Mouse (Mus musculus): Measurements from ENCODE around the gene Olfr575. TPM values are rescaled to one million over a fixed set of nuclear protein-coding genes. Genes with fewer than 3 reads are reported as not detected.

Olfr575 gene
- not detected in 2 replicates for polyA plus RNA-seq (2015; fragmentation: Nextera tagmentation; extraction: Ambion mirVana)

- no peak for ATAC-seq (ENCODE audit: low FRiP score)
- Histone ChIP-seq H3K9me3 (replicated peaks) (no peaks in the 10 kb centered on the region), H3K4me3 (replicated peaks) (no peak within 1 kb of the TSS), H3K4me2 (no peak within 1 kb of the TSS), H3K4me1 (no peaks in the 10 kb centered on the region), H3K27ac (replicated peaks) (no peak within 1 kb of the TSS), H3K9ac (replicated peaks) (no peak within 1 kb of the TSS), H3K36me3 (no peaks in the 10 kb centered on the region), H3K27me3 (replicated peaks) (no peaks in the 10 kb centered on the region)
- WGBS = 73% methylated on average over 1 of the region's 1 CpGs
Measured at GRCm38 (mm10) chr7:102958593-102958992, at the start of gene Olfr575. Olfr575 (minus strand) TSS chr7:102958775.

GRCm38 (mm10) chr7:102989224-102989623 is 30.6 kb upstream of the Olfr575 start, which contains the start of gene Olfr578:
Olfr578 (minus strand) TSS chr7:102989324.
- H3K4me3 ChIP-seq (replicated peaks) = no peak within 1 kb of the TSS

GRCm38 (mm10) chr7:102975843-102976242 is 17.3 kb upstream of the Olfr575 start, which contains the start of gene Olfr577:
Olfr577 (minus strand) TSS chr7:102975943.
- WGBS = 85% methylated on average over 2 of the region's 2 CpGs

More at GRCm38 (mm10) chr7:102989224-102989623, 30.6 kb upstream of the Olfr575 start, which contains the start of gene Olfr578:
- Histone ChIP-seq H3K4me1 (no peaks in the 10 kb centered on the region), H3K27me3 (replicated peaks) (no peaks in the 10 kb centered on the region), H3K9ac (replicated peaks) (no peak within 1 kb of the TSS), H3K27ac (replicated peaks) (no peak within 1 kb of the TSS), H3K36me3 (no peaks in the 10 kb centered on the region), H3K4me2 (no peak within 1 kb of the TSS), H3K9me3 (replicated peaks) (no peaks in the 10 kb centered on the region)
- no peak for ATAC-seq (ENCODE audit: low FRiP score)
- 79% methylated on average over 3 of the region's 3 CpGs for WGBS

GRCm38 (mm10) chr7:102974399-102974798 is 15.8 kb upstream of the Olfr575 start:
- Histone ChIP-seq H3K4me1 (no peaks in the 10 kb centered on the region), H3K9ac (replicated peaks) (no peak overlapping the region), H3K4me3 (replicated peaks) (no peak overlapping the region), H3K9me3 (replicated peaks) (no peaks in the 10 kb centered on the region), H3K4me2 (no peak overlapping the region), H3K36me3 (no peaks in the 10 kb centered on the region), H3K27me3 (replicated peaks) (no peaks in the 10 kb centered on the region), H3K27ac (replicated peaks) (no peak overlapping the region)
- WGBS = 58% methylated on average over 1 of the region's 1 CpGs
- ATAC-seq (ENCODE audit: low FRiP score) = no peak

More at GRCm38 (mm10) chr7:102975843-102976242, 17.3 kb upstream of the Olfr575 start, which contains the start of gene Olfr577:
- no peak for ATAC-seq (ENCODE audit: low FRiP score)
- Histone ChIP-seq H3K27ac (replicated peaks) (no peak within 1 kb of the TSS), H3K27me3 (replicated peaks) (no peaks in the 10 kb centered on the region), H3K4me3 (replicated peaks) (no peak within 1 kb of the TSS), H3K9ac (replicated peaks) (no peak within 1 kb of the TSS), H3K4me1 (no peaks in the 10 kb centered on the region), H3K36me3 (no peaks in the 10 kb centered on the region), H3K9me3 (replicated peaks) (no peaks in the 10 kb centered on the region), H3K4me2 (no peak within 1 kb of the TSS)

GRCm38 (mm10) chr7:102962360-102962759 is 3.8 kb upstream of the Olfr575 start, which contains the start of gene Olfr576:
Olfr576 (plus strand) TSS chr7:102962660.
- H3K4me1 ChIP-seq = no peaks in the 10 kb centered on the region
- no peak within 1 kb of the TSS for H3K27ac ChIP-seq (replicated peaks)
- 58% methylated on average over 2 of the region's 2 CpGs for WGBS
- no peaks in the 10 kb centered on the region for H3K36me3 ChIP-seq
- no peak for ATAC-seq (ENCODE audit: low FRiP score)
- no peaks in the 10 kb centered on the region for H3K9me3 ChIP-seq (replicated peaks)
- H3K9ac ChIP-seq (replicated peaks) = no peak within 1 kb of the TSS
- H3K4me3 ChIP-seq (replicated peaks) = no peak within 1 kb of the TSS
- H3K27me3 ChIP-seq (replicated peaks) = no peaks in the 10 kb centered on the region
- H3K4me2 ChIP-seq = no peak within 1 kb of the TSS

- no peaks in the 10 kb centered on the region for H3K27me3 ChIP-seq (replicated peaks)
- WGBS = 79% methylated on average over 3 of the region's 3 CpGs
Measured at GRCm38 (mm10) chr7:102958137-102958536, 438 bp downstream of the Olfr575 start.

GRCm38 (mm10) chr7:102950732-102951131 is 7.8 kb downstream of the Olfr575 start:
- Histone ChIP-seq H3K27me3 (replicated peaks) (no peaks in the 10 kb centered on the region), H3K4me1 (no peaks in the 10 kb centered on the region), H3K4me2 (no peak overlapping the region), H3K4me3 (replicated peaks) (no peak overlapping the region), H3K36me3 (no peaks in the 10 kb centered on the region), H3K27ac (replicated peaks) (no peak overlapping the region), H3K9me3 (replicated peaks) (no peaks in the 10 kb centered on the region), H3K9ac (replicated peaks) (no peak overlapping the region)
- ATAC-seq (ENCODE audit: low FRiP score) = no peak
- WGBS = 75% methylated on average over 1 of the region's 1 CpGs

More at GRCm38 (mm10) chr7:102958137-102958536, 438 bp downstream of the Olfr575 start:
- H3K9me3 ChIP-seq (replicated peaks) = no peaks in the 10 kb centered on the region
- H3K4me3 ChIP-seq (replicated peaks) = no peak overlapping the region
- ATAC-seq (ENCODE audit: low FRiP score) = no peak
- H3K4me1 ChIP-seq = no peaks in the 10 kb centered on the region
- H3K27ac ChIP-seq (replicated peaks) = no peak overlapping the region
- no peak overlapping the region for H3K4me2 ChIP-seq
- H3K9ac ChIP-seq (replicated peaks) = no peak overlapping the region
- no peaks in the 10 kb centered on the region for H3K36me3 ChIP-seq

GRCm38 (mm10) chr7:102948167-102948566 is 10.4 kb downstream of the Olfr575 start, which contains the start of gene Olfr574:
Olfr574 (plus strand) TSS chr7:102948467.
- WGBS = 90% methylated on average over 1 of the region's 1 CpGs
- Histone ChIP-seq H3K27ac (replicated peaks) (no peak within 1 kb of the TSS), H3K4me1 (no peaks in the 10 kb centered on the region), H3K4me2 (no peak within 1 kb of the TSS), H3K4me3 (replicated peaks) (no peak within 1 kb of the TSS), H3K36me3 (no peaks in the 10 kb centered on the region), H3K9ac (replicated peaks) (no peak within 1 kb of the TSS), H3K9me3 (replicated peaks) (no peaks in the 10 kb centered on the region), H3K27me3 (replicated peaks) (no peaks in the 10 kb centered on the region)
- no peak for ATAC-seq (ENCODE audit: low FRiP score)

GRCm38 (mm10) chr7:102943417-102943816 is 15.2 kb downstream of the Olfr575 start:
- H3K4me3 ChIP-seq (replicated peaks) = no peak overlapping the region
- ATAC-seq (ENCODE audit: low FRiP score) = no peak
- H3K27ac ChIP-seq (replicated peaks) = no peak overlapping the region
- H3K4me1 ChIP-seq = no peaks in the 10 kb centered on the region
- no peaks in the 10 kb centered on the region for H3K36me3 ChIP-seq
- H3K9me3 ChIP-seq (replicated peaks) = no peaks in the 10 kb centered on the region
- H3K9ac ChIP-seq (replicated peaks) = no peak overlapping the region
- H3K27me3 ChIP-seq (replicated peaks) = no peaks in the 10 kb centered on the region
- 86% methylated on average over 1 of the region's 1 CpGs for WGBS
- no peak overlapping the region for H3K4me2 ChIP-seq

GRCm38 (mm10) chr7:102942475-102942874 is 16.1 kb downstream of the Olfr575 start, which contains the start of gene Olfr573-ps1:
Olfr573-ps1 (minus strand) TSS chr7:102942575.
- 94% methylated on average over 2 of the region's 2 CpGs for WGBS
- no peak for ATAC-seq (ENCODE audit: low FRiP score)
- Histone ChIP-seq H3K9ac (replicated peaks) (no peak within 1 kb of the TSS), H3K4me3 (replicated peaks) (no peak within 1 kb of the TSS), H3K9me3 (replicated peaks) (no peaks in the 10 kb centered on the region), H3K27ac (replicated peaks) (no peak within 1 kb of the TSS), H3K27me3 (replicated peaks) (no peaks in the 10 kb centered on the region), H3K4me2 (no peak within 1 kb of the TSS), H3K4me1 (no peaks in the 10 kb centered on the region), H3K36me3 (no peaks in the 10 kb centered on the region)

- 71% methylated on average over 3 of the region's 3 CpGs for WGBS
- no peaks in the 10 kb centered on the region for H3K36me3 ChIP-seq
- H3K9me3 ChIP-seq (replicated peaks) = no peaks in the 10 kb centered on the region
- ATAC-seq (ENCODE audit: low FRiP score) = no peak
- no peak overlapping the region for H3K9ac ChIP-seq (replicated peaks)
- H3K4me1 ChIP-seq = no peaks in the 10 kb centered on the region
- H3K4me3 ChIP-seq (replicated peaks) = no peak overlapping the region
- H3K27me3 ChIP-seq (replicated peaks) = no peaks in the 10 kb centered on the region
- no peak overlapping the region for H3K4me2 ChIP-seq
- no peak overlapping the region for H3K27ac ChIP-seq (replicated peaks)
Measured at GRCm38 (mm10) chr7:102927105-102927504, 31.5 kb downstream of the Olfr575 start.

- Histone ChIP-seq H3K4me3 (replicated peaks) (no peak within 1 kb of the TSS), H3K27me3 (replicated peaks) (no peaks in the 10 kb centered on the region), H3K27ac (replicated peaks) (no peak within 1 kb of the TSS), H3K36me3 (no peaks in the 10 kb centered on the region), H3K4me1 (no peaks in the 10 kb centered on the region), H3K9ac (replicated peaks) (no peak within 1 kb of the TSS), H3K9me3 (replicated peaks) (no peaks in the 10 kb centered on the region), H3K4me2 (no peak within 1 kb of the TSS)
- ATAC-seq (ENCODE audit: low FRiP score) = no peak
- WGBS = 68% methylated on average over 1 of the region's 1 CpGs
Measured at GRCm38 (mm10) chr7:102924109-102924508, 34.5 kb downstream of the Olfr575 start, which contains the start of gene Olfr572. Olfr572 (plus strand) TSS chr7:102924409.
